Mouse (Mus musculus): ENCODE measurements around the gene Samd11. TPM values are rescaled to one million over a fixed set of nuclear protein-coding genes. Genes with fewer than 3 reads are reported as not detected.
A peak's percentile ranks its signal among the peaks of the same experiment; 100 is the strongest.

Samd11 gene
- polyA plus RNA-seq, 1 experiment from 2014 or later: 37.7 TPM

DNA sequence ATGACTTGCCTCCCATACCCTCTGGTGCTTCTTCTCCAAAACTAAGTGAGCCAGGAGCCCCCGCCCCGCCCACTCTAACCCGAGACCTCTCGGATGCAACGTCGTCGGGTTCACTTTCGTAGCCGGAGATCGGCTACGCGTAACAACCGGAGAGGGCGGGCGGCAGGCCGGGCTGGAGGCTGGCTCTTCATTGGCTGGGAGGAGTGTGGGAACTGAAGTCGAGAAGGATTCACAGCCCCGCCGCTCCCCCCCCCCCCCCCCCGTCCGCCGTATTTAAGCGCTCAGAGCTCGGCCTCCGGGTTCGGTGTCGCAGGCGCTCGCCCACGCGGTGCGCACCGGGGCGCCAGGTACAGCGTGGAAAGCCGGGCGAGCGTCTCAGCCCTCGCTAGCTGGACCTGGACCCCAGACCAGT is 52.5 kb downstream of the Samd11 start, which contains the start of gene AW011738:
Gene AW011738 (plus strand): TSS at position 304 of the 412 bp plus-strand sequence.
- ATAC-seq (ENCODE audit: low read depth): peak; percentile 76
- peaks cover 40% of the 10 kb centered on the region for H3K27me3 ChIP-seq (ENCODE audit: control insufficient read depth, insufficient read depth, low read depth, low read length)
- H3K4me3 ChIP-seq (ENCODE audit: low read depth, low read length): peak within 1 kb of the TSS; percentile 66
- H3K9ac ChIP-seq (ENCODE audit: low read depth, low read length): peak within 1 kb of the TSS; percentile 66
- H3K4me1 ChIP-seq (ENCODE audit: control insufficient read depth, low read depth, low read length): peaks cover 34% of the 10 kb centered on the region
- H3K27ac ChIP-seq (ENCODE audit: low read length): peak within 1 kb of the TSS; percentile 82
- H3K9me3 ChIP-seq (replicated peaks; ENCODE audit: control insufficient read depth, low read length): no peaks in the 10 kb centered on the region
- H3K4me2 ChIP-seq (ENCODE audit: low read depth, low read length): peak within 1 kb of the TSS; percentile 92
- WGBS (ENCODE audit: insufficient replicate concordance): 1% methylated on average over 28 of the region's 39 CpGs
- H3K36me3 ChIP-seq (ENCODE audit: control insufficient read depth, insufficient read depth): no peaks in the 10 kb centered on the region

DNA sequence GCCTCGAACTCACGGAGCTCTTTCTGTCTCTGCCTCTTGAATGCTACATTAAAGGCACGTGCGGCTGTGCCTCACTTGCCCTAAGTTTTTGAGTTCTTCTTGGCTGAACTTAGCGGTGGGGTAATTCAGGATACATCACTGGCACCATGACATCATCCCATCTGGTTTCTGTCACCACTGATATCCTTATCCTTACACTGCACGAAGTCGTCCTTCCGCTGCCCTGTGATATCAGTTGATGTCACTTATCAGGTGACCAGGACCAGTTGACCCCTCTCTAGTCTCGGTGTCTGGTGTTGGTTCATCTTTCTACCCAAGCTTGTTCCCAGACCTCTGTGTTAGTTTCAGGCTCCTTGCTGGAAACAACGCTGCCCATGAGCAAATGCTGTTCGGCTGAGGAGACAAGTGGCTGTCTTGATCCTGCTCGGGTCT is 53.0 kb downstream of the Samd11 start:
- Histone ChIP-seq H3K4me1 (ENCODE audit: control insufficient read depth, low read depth, low read length) (peaks cover 36% of the 10 kb centered on the region), H3K36me3 (ENCODE audit: control insufficient read depth, insufficient read depth) (no peaks in the 10 kb centered on the region), H3K9me3 (replicated peaks; ENCODE audit: control insufficient read depth, low read length) (no peaks in the 10 kb centered on the region), H3K27me3 (ENCODE audit: control insufficient read depth, insufficient read depth, low read depth, low read length) (peaks cover 40% of the 10 kb centered on the region), H3K4me2 (ENCODE audit: low read depth, low read length) (peak overlapping the region; percentile 92), H3K27ac (ENCODE audit: low read length) (peak overlapping the region; percentile 82), H3K9ac (ENCODE audit: low read depth, low read length) (peak overlapping the region; percentile 66), H3K4me3 (ENCODE audit: low read depth, low read length) (peak overlapping the region; percentile 66)
- WGBS (ENCODE audit: insufficient replicate concordance): 21% methylated on average over 12 of the region's 12 CpGs
- ATAC-seq (ENCODE audit: low read depth): peak; percentile 74

DNA sequence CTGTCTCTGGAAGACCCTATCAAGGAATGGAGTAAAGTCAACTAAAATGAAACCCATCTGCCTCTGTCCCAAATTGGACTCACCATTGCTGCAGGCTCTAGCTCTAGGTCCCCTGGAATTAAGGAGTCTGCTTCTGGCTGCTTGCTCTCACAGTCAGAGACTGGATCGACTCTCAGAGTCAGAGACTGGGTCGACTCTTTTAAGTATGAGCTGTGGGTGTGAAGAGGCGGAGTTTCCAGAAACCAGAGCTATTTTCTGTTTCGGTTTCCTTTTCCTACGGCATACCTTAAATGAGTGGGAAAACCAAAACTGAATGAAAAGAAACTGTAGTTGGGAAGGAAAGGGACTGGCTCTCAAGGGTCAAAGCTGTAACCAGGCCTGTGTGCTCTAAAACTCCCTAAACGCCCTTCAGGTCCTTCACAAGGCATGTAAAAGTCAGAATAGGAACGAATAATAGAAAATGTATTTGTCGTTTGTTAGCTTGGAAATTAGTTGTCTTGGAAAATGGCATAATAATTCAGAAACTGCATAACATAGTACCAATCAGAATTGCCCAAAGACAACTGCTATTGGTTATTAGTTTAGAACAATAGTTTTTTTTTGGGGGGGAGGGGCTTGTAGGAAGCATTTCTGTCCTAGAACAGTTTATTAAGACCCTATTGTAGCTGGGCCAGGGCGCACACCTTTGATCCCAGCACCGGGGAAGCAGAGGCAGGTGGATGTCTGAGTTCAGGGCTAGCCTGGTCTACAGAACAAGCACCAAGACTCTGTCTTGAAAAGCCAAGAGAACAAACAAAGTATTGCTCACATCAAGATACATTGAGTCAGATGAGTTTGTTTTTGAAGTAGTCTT is 54.6 kb downstream of the Samd11 start, which contains the start of gene Isg15:
Gene Isg15 (minus strand): TSS at position 196 of the 853 bp plus-strand sequence.
- Histone ChIP-seq H3K27ac (ENCODE audit: low read length) (no peak within 1 kb of the TSS), H3K27me3 (ENCODE audit: control insufficient read depth, insufficient read depth, low read depth, low read length) (peaks cover 49% of the 10 kb centered on the region), H3K4me3 (ENCODE audit: low read depth, low read length) (peak within 1 kb of the TSS; percentile 40), H3K9me3 (replicated peaks; ENCODE audit: control insufficient read depth, low read length) (no peaks in the 10 kb centered on the region), H3K36me3 (ENCODE audit: control insufficient read depth, insufficient read depth) (no peaks in the 10 kb centered on the region), H3K4me1 (ENCODE audit: control insufficient read depth, low read depth, low read length) (peaks cover 48% of the 10 kb centered on the region), H3K4me2 (ENCODE audit: low read depth, low read length) (peak within 1 kb of the TSS; percentile 55), H3K9ac (ENCODE audit: low read depth, low read length) (peak within 1 kb of the TSS; percentile 42)
- ATAC-seq (ENCODE audit: low read depth): no peak
- WGBS (ENCODE audit: insufficient replicate concordance): 39% methylated on average over 10 of the region's 10 CpGs

DNA sequence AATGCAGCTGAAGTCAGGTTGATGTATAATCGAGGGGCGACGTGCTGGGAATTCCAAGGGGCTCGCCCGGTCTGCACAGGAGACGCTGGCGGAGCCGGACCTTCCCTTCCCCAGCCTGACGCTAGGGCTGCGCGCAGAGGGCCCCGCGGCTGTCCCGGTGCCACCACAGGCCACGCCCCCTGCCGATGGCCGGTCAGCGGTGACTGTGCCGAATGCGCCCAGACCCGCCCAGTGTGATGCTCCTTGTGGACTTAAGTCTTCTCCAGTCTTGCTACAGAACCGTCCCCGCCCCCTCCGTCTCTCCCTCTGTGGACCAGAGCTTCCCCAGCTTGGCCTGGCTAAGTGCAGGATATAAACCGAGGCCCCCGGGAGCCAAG is 57.6 kb downstream of the Samd11 start:
- Histone ChIP-seq H3K4me2 (ENCODE audit: low read depth, low read length) (peak overlapping the region; percentile 99), H3K9ac (ENCODE audit: low read depth, low read length) (peak overlapping the region; percentile 71), H3K9me3 (replicated peaks; ENCODE audit: control insufficient read depth, low read length) (no peaks in the 10 kb centered on the region), H3K27me3 (ENCODE audit: control insufficient read depth, insufficient read depth, low read depth, low read length) (peaks cover 33% of the 10 kb centered on the region), H3K4me3 (ENCODE audit: low read depth, low read length) (peak overlapping the region; percentile 81), H3K4me1 (ENCODE audit: control insufficient read depth, low read depth, low read length) (peaks cover 51% of the 10 kb centered on the region), H3K27ac (ENCODE audit: low read length) (peak overlapping the region; percentile 89), H3K36me3 (ENCODE audit: control insufficient read depth, insufficient read depth) (no peaks in the 10 kb centered on the region)
- ATAC-seq (ENCODE audit: low read depth): peak; percentile 89
- 0% methylated on average over 26 of the region's 26 CpGs for WGBS (ENCODE audit: insufficient replicate concordance)

DNA sequence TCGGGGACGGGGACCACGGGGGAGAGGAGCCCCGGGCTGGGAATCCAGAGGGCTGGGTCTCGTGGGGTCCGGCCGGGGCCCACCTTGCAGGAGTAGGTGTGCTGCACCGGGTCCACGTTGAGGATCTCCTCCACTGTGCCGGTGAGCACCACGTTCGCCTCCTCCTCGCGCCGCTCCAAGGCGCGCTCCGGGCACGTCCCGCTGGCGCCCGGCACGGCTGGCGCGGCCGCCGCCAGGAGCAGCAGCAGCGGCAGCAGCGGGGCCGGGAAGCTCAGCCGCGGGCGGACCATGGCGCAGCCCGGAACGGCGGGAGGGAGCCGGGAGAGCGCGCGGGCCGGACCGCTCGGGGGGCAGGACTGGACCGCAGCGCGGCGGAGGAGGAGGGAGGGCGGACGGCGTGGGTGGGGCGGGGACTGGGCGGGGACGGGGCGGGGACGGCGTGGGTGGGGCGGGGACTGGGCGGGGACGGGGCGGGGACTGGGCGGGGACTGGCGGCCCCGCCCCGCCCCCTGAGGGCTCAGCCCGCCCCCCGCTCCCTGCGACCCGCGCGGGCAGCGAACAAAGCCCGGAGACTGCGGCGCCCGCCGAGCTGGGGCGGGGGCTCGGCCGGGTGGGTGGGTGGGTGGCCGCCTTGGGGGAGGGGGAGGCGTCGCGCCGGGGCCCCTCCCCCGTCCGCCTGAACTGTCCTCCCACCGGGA is 58.2 kb downstream of the Samd11 start, which contains the start of gene Agrn:
Gene Agrn (minus strand): TSS at position 358 of the 698 bp plus-strand sequence.
- no peaks in the 10 kb centered on the region for H3K36me3 ChIP-seq (ENCODE audit: control insufficient read depth, insufficient read depth)
- ATAC-seq (ENCODE audit: low read depth): peak; percentile 81
- H3K4me2 ChIP-seq (ENCODE audit: low read depth, low read length): peak within 1 kb of the TSS; percentile 99
- peaks cover 27% of the 10 kb centered on the region for H3K27me3 ChIP-seq (ENCODE audit: control insufficient read depth, insufficient read depth, low read depth, low read length)
- H3K27ac ChIP-seq (ENCODE audit: low read length): peak within 1 kb of the TSS; percentile 89
- WGBS (ENCODE audit: insufficient replicate concordance): 1% methylated on average over 39 of the region's 88 CpGs
- peaks cover 51% of the 10 kb centered on the region for H3K4me1 ChIP-seq (ENCODE audit: control insufficient read depth, low read depth, low read length)
- H3K4me3 ChIP-seq (ENCODE audit: low read depth, low read length): peak within 1 kb of the TSS; percentile 81
- peak within 1 kb of the TSS; percentile 78 for H3K9ac ChIP-seq (ENCODE audit: low read depth, low read length)
- no peaks in the 10 kb centered on the region for H3K9me3 ChIP-seq (replicated peaks; ENCODE audit: control insufficient read depth, low read length)

Small RNAs within 50 kb of the gene (microRNA-seq; reads per million reads assigned to microRNA genes)
- gene Mir7658: not detected

Other genes starting within 250 kb of the Samd11 start
- gene Tnfrsf4, start 241.8 kb downstream of the Samd11 start, polyA plus RNA-seq (2015; fragmentation: Nextera tagmentation; extraction: Ambion mirVana): 0.22 and 0.37 TPM in 2 replicates
- 0.58 and 0.68 TPM in 2 replicates for gene Tnfrsf18, start 229.5 kb downstream of the Samd11 start, polyA plus RNA-seq (2015; fragmentation: Nextera tagmentation; extraction: Ambion mirVana)
- 0.29 and 0.33 TPM in 2 replicates for gene Ttll10, start 196.2 kb downstream of the Samd11 start, polyA plus RNA-seq (2015; fragmentation: Nextera tagmentation; extraction: Ambion mirVana)
- gene 9430015G10Rik, start 145.7 kb downstream of the Samd11 start, polyA plus RNA-seq (2015; fragmentation: Nextera tagmentation; extraction: Ambion mirVana): 11.4 and 13.4 TPM in 2 replicates
- 0.06 and 0.09 TPM in 2 replicates for gene Rnf223, start 125.1 kb downstream of the Samd11 start, polyA plus RNA-seq (2015; fragmentation: Nextera tagmentation; extraction: Ambion mirVana)
- gene Agrn, start 58.2 kb downstream of the Samd11 start, polyA plus RNA-seq (2015; fragmentation: Nextera tagmentation; extraction: Ambion mirVana): 6.7 and 7.7 TPM in 2 replicates
- 6.1 and 6.9 TPM in 2 replicates for gene Isg15, start 54.8 kb downstream of the Samd11 start, polyA plus RNA-seq (2015; fragmentation: Nextera tagmentation; extraction: Ambion mirVana)
- gene AW011738, start 52.4 kb downstream of the Samd11 start, polyA plus RNA-seq (2015; fragmentation: Nextera tagmentation; extraction: Ambion mirVana): 1.0 and 1.2 TPM in 2 replicates
- 0.14 and 0.40 TPM in 2 replicates for gene Perm1, start 39.8 kb downstream of the Samd11 start, polyA plus RNA-seq (2015; fragmentation: Nextera tagmentation; extraction: Ambion mirVana)
- gene Plekhn1, start 20.8 kb downstream of the Samd11 start, polyA plus RNA-seq (2015; fragmentation: Nextera tagmentation; extraction: Ambion mirVana): 3.8 and 4.1 TPM in 2 replicates
- gene Noc2l, start 19.6 kb downstream of the Samd11 start, polyA plus RNA-seq (2015; fragmentation: Nextera tagmentation; extraction: Ambion mirVana): 36.0 and 36.2 TPM in 2 replicates
- not detected in 2 replicates for gene Vmn2r-ps159, start 75.4 kb upstream of the Samd11 start, polyA plus RNA-seq (2015; fragmentation: Nextera tagmentation; extraction: Ambion mirVana)